Mouse (Mus musculus): ENCODE results near the gene Ercc8. TPM values are rescaled to one million over a fixed set of nuclear protein-coding genes. Genes with fewer than 3 reads are reported as not detected.
A peak's percentile ranks its signal among the peaks of the same experiment; 100 is the strongest.

Gene Ercc8
- polyA plus RNA-seq, 1 experiment from 2014 or later, result 14.8 TPM

- WGBS (ENCODE audit: insufficient replicate concordance), result 53% methylated on average over 5 of the region's 5 CpGs
- ATAC-seq, result no peak
- Histone ChIP-seq H3K27me3 (replicated peaks) (peaks cover under 1% of the 10 kb centered on the region), H3K9ac (no peak overlapping the region), H3K9me3 (replicated peaks) (no peaks in the 10 kb centered on the region), H3K4me2 (no peak overlapping the region), H3K4me3 (no peak overlapping the region), H3K27ac (no peak overlapping the region), H3K36me3 (no peaks in the 10 kb centered on the region), H3K4me1 (0 out of 2 replicates have a peak, but pooled peaks cover 3% of the 10 kb centered on the region)
These were observed 49.6 kb downstream of the Ercc8 start for GRCm38 (mm10) chr13:108208090-108208489.

GRCm38 (mm10) chr13:108210960-108211359, 52.4 kb downstream of the Ercc8 start:
- Histone ChIP-seq H3K9ac (no peak overlapping the region), H3K27ac (no peak overlapping the region), H3K27me3 (replicated peaks) (peaks cover 30% of the 10 kb centered on the region), H3K4me2 (no peak overlapping the region), H3K4me1 (peaks cover 24% of the 10 kb centered on the region), H3K4me3 (no peak overlapping the region), H3K9me3 (replicated peaks) (no peaks in the 10 kb centered on the region), H3K36me3 (no peaks in the 10 kb centered on the region)
- ATAC-seq, result no peak
- WGBS (ENCODE audit: insufficient replicate concordance), result 79% methylated on average over 8 of the region's 8 CpGs

- no peaks in the 10 kb centered on the region for H3K36me3 ChIP-seq
- no peaks in the 10 kb centered on the region for H3K9me3 ChIP-seq (replicated peaks)
- H3K9ac ChIP-seq, result no peak overlapping the region
- peaks cover 24% of the 10 kb centered on the region for H3K4me1 ChIP-seq
- no peak overlapping the region for H3K4me2 ChIP-seq
- ATAC-seq, result no peak
- no peak overlapping the region for H3K27ac ChIP-seq
- WGBS (ENCODE audit: insufficient replicate concordance), result 40% methylated on average over 5 of the region's 5 CpGs
- peaks cover 43% of the 10 kb centered on the region for H3K27me3 ChIP-seq (replicated peaks)
- H3K4me3 ChIP-seq, result no peak overlapping the region
These were observed 54.0 kb downstream of the Ercc8 start for GRCm38 (mm10) chr13:108212397-108213018.

- Histone ChIP-seq H3K4me2 (peak within 1 kb of the TSS; percentile 97), H3K4me3 (peak within 1 kb of the TSS; percentile 65), H3K36me3 (no peaks in the 10 kb centered on the region), H3K4me1 (peaks cover 24% of the 10 kb centered on the region), H3K27ac (no peak within 1 kb of the TSS), H3K27me3 (replicated peaks) (peaks cover 43% of the 10 kb centered on the region), H3K9me3 (replicated peaks) (no peaks in the 10 kb centered on the region), H3K9ac (peak within 1 kb of the TSS; percentile 71)
- ATAC-seq, result peak; percentile 93
- under 1% methylated on average over 24 of the region's 40 CpGs for WGBS (ENCODE audit: insufficient replicate concordance)
These were observed 55.6 kb downstream of the Ercc8 start, which contains the start of gene Elovl7 for GRCm38 (mm10) chr13:108214081-108214484. Gene Elovl7, plus strand, starts transcription at chr13:108214404.

GRCm38 (mm10) chr13:108214485-108215107, 56.1 kb downstream of the Ercc8 start:
- no peaks in the 10 kb centered on the region for H3K9me3 ChIP-seq (replicated peaks)
- H3K9ac ChIP-seq, result peak overlapping the region; percentile 71
- H3K27me3 ChIP-seq (replicated peaks), result peaks cover 43% of the 10 kb centered on the region
- no peaks in the 10 kb centered on the region for H3K36me3 ChIP-seq
- WGBS (ENCODE audit: insufficient replicate concordance), result under 1% methylated on average over 33 of the region's 50 CpGs
- peak overlapping the region; percentile 65 for H3K4me3 ChIP-seq
- H3K4me2 ChIP-seq, result peak overlapping the region; percentile 97
- peaks cover 24% of the 10 kb centered on the region for H3K4me1 ChIP-seq
- ATAC-seq, result peak; percentile 51
- H3K27ac ChIP-seq, result no peak overlapping the region

- no peak overlapping the region for H3K9ac ChIP-seq
- no peak for ATAC-seq
These were observed 56.8 kb downstream of the Ercc8 start for GRCm38 (mm10) chr13:108215231-108215780.

GRCm38 (mm10) chr13:108219773-108220172, 61.2 kb downstream of the Ercc8 start:
- H3K4me3 ChIP-seq, result no peak overlapping the region
- no peaks in the 10 kb centered on the region for H3K9me3 ChIP-seq (replicated peaks)
- WGBS (ENCODE audit: insufficient replicate concordance), result 63% methylated on average over 7 of the region's 7 CpGs
- peaks cover 25% of the 10 kb centered on the region for H3K27me3 ChIP-seq (replicated peaks)
- H3K27ac ChIP-seq, result no peak overlapping the region
- no peaks in the 10 kb centered on the region for H3K36me3 ChIP-seq
- no peak overlapping the region for H3K4me2 ChIP-seq
- no peak for ATAC-seq
- H3K9ac ChIP-seq, result no peak overlapping the region
- H3K4me1 ChIP-seq, result peaks cover 9% of the 10 kb centered on the region

More at GRCm38 (mm10) chr13:108215231-108215780, 56.8 kb downstream of the Ercc8 start:
- Histone ChIP-seq H3K9me3 (replicated peaks) (no peaks in the 10 kb centered on the region), H3K4me2 (peak overlapping the region; percentile 97), H3K27ac (no peak overlapping the region), H3K4me3 (peak overlapping the region; percentile 65), H3K27me3 (replicated peaks) (peaks cover 43% of the 10 kb centered on the region), H3K36me3 (no peaks in the 10 kb centered on the region), H3K4me1 (peaks cover 24% of the 10 kb centered on the region)
- 2% methylated on average over 12 of the region's 12 CpGs for WGBS (ENCODE audit: insufficient replicate concordance)

GRCm38 (mm10) chr13:108229191-108229590, 70.7 kb downstream of the Ercc8 start:
- H3K4me1 ChIP-seq, result no peaks in the 10 kb centered on the region
- no peak overlapping the region for H3K9ac ChIP-seq
- H3K4me2 ChIP-seq, result no peak overlapping the region
- H3K27me3 ChIP-seq (replicated peaks), result no peaks in the 10 kb centered on the region
- no peak overlapping the region for H3K27ac ChIP-seq
- 50% methylated on average over 3 of the region's 3 CpGs for WGBS (ENCODE audit: insufficient replicate concordance)
- no peak for ATAC-seq
- no peak overlapping the region for H3K4me3 ChIP-seq
- H3K36me3 ChIP-seq, result no peaks in the 10 kb centered on the region
- no peaks in the 10 kb centered on the region for H3K9me3 ChIP-seq (replicated peaks)

GRCm38 (mm10) chr13:108229634-108230330, 71.3 kb downstream of the Ercc8 start:
- no peak overlapping the region for H3K27ac ChIP-seq
- no peaks in the 10 kb centered on the region for H3K9me3 ChIP-seq (replicated peaks)
- WGBS (ENCODE audit: insufficient replicate concordance), result 61% methylated on average over 6 of the region's 6 CpGs
- no peak overlapping the region for H3K4me3 ChIP-seq
- no peaks in the 10 kb centered on the region for H3K4me1 ChIP-seq
- H3K36me3 ChIP-seq, result no peaks in the 10 kb centered on the region
- ATAC-seq, result no peak
- H3K9ac ChIP-seq, result no peak overlapping the region
- H3K4me2 ChIP-seq, result no peak overlapping the region
- H3K27me3 ChIP-seq (replicated peaks), result no peaks in the 10 kb centered on the region

GRCm38 (mm10) chr13:108240012-108240411, 81.5 kb downstream of the Ercc8 start:
- Histone ChIP-seq H3K4me1 (no peaks in the 10 kb centered on the region), H3K36me3 (no peaks in the 10 kb centered on the region), H3K27ac (no peak overlapping the region), H3K4me2 (no peak overlapping the region), H3K27me3 (replicated peaks) (no peaks in the 10 kb centered on the region), H3K9me3 (replicated peaks) (no peaks in the 10 kb centered on the region), H3K9ac (no peak overlapping the region), H3K4me3 (no peak overlapping the region)
- WGBS (ENCODE audit: insufficient replicate concordance), result 32% methylated on average over 4 of the region's 4 CpGs
- no peak for ATAC-seq

- Histone ChIP-seq H3K27me3 (replicated peaks) (no peaks in the 10 kb centered on the region), H3K4me1 (no peaks in the 10 kb centered on the region), H3K9ac (no peak overlapping the region), H3K4me2 (no peak overlapping the region), H3K9me3 (replicated peaks) (no peaks in the 10 kb centered on the region), H3K27ac (no peak overlapping the region), H3K36me3 (no peaks in the 10 kb centered on the region), H3K4me3 (no peak overlapping the region)
- WGBS (ENCODE audit: insufficient replicate concordance), result 31% methylated on average over 5 of the region's 5 CpGs
- no peak for ATAC-seq
These were observed 83.2 kb downstream of the Ercc8 start for GRCm38 (mm10) chr13:108241715-108242114.

All from liver, embryonic 12.5 days (tissue).